Mouse (Mus musculus) kidney, postnatal 25 days (tissue): Measurements from ENCODE around the gene Gm49354.
"Not testable (repeated sequence)": the region's sequence is repeated elsewhere in the genome, so short reads cannot be mapped to it uniquely, and the experiment has no call there.

Source experiments
- DNase-seq, 2 experiments: peaks; one replicate each; pipeline ENCODE4 v3.0.0; 2021; ENCODE audit warnings: mixed read lengths in 2 of 2

The Gm49354 gene

DNA sequence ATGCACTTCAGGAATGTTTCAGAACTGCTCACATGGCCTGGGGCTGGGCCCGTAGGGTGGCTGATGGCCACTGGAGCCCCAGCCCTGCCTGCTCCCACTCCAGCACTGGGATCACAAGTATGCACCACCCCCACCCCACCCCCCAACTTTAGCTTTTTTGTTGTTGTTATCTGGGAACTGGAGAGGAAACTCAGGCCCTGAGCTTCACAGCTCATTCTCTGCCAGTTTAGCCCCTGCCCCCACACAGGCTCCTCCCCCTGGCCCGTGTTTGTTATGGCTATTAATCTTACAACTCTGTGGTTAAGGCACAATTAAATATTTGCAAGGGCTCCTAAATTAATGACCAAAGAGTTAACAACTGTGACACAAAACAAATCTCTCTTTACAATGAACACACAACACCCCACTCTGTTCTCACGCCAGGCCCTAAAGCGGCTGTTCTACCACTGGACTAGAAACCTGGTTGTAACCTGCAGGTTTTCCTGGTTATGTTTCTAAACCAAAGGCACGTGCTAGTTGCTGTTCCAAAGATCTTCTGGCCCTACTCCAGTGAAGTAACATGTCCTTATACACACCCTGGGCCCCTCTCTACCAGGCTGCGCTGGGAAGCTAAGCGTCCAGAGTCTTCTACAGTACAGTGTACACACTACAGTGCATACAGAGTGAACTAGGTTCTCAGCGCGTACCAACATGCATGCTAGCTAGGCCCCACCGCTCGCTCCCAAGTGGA, 15.1 kb downstream of the Gm49354 start:
- DNase-seq = peak; percentile 71 to 76

DNA sequence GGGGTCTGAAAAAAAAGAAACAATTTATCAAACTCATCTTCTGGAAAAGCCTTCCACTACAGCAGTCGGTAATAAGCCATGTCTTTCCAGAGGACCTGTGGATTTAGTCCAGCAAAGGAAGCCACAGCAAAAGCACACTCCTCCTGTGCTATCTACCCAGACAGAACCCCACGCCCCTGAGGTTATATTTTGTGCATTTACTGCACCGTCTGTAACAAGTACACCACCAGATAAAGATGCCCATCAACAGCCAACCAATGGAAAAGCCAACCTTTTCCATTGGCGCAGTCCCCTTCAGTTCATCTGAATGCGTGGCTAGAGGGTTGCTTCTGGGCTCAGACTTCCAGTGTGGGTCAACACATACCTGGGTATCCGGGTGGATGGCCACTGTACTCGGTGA, 19.3 kb downstream of the Gm49354 start:
- no peak for DNase-seq

DNA sequence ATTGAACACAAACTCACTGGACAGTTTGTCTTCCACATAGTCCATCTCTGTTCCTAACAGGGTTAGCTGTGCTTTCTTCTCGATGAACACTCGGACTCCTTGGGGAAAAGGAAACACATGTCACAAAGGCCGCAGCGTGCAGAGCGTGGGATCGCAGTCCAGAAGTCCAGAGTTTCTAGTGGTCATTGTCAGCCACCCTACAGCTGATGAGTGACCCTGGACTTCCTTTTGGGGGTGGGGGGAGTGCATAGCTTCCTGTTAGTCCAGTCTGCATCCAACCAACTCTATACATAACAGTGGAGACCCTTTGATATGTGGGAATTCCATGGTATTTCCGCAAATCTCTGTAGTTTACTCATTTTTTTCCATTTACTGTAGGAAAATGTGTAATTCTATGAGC, 25.1 kb downstream of the Gm49354 start:
- no peak for DNase-seq

DNA sequence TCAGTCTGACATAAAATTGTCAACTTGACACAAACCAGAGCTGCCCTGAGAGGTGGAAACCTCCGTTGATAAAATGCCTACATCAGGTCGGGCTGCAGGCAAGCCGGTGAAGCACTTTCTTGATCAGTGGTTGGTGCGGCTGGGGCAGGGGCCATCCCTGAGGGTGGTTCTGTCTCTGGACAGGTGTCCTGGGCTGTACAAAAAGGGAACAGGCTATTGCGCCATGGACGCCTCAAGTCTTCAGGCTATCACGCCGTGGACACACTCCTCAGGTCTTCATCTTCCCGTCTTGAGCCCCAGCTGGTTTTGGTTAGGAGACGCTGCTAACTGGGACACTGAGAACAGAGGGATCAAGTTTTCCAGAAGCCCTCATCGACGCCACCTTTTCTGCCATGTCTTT, 31.7 kb downstream of the Gm49354 start:
- DNase-seq = no peak

DNA sequence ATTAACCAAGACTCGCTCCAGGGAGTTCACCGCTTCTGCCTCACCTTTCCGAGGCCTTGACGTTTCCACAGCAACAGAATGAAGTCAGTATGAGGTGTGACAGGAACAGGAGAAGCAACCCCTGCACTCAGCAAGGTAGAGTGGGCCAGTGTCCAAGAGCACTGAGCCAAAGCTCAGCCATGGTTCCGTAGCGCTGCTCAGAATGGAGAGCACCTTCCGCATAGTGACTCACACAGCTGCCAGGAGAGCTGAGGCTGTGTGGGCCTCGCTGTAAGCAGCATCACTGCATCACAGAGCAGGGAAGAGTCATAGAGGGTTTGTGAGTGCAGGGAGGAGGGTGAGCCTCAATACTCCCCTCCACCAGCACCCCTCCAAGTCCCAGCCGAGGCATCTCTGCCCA, 35.3 kb downstream of the Gm49354 start, which contains the start of gene 1700014D04Rik:
Gene 1700014D04Rik (minus strand): TSS at position 42 of the 400 bp plus-strand sequence.
- peak; percentile 41 to 62 for DNase-seq

DNA sequence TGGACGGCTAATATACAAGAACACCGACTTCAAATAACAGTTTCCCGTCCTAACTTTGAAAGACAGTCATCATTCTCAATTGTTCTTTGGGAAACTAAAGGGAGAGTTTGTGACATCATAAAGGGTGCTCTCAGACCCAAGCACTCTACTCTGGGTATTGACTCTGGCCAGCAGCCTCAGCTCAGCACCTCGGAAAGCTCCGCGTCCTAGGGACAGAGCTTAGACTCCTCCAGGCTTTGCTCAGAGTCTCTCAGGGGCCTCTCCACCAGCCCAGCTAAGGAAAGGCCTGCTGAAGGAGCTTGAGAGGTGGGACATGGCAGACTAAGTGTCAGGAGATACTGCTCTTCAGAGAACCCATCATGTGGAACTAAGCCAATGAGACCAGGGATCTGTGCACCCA, 35.9 kb downstream of the Gm49354 start:
- no peak for DNase-seq

DNA sequence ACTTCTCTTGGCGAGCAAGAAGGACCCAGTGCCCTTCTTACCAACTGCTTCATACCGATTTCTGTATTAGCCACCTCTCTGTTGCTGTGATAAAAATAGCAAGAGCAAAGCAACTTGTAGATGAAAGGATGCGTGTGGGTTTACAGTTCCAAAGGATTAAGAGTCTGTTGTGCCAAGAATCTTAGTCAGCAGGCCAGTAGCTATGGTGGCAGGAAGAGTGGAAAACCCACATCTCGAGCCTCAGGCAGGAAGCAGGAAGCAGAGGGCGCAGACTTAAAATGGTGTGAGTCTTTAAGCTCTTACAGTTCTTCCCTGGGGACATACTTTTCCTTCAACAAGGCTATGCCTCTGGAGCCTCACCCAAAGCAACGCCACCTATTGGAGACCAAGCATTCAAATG, 36.6 kb downstream of the Gm49354 start:
- no peak for DNase-seq

DNA sequence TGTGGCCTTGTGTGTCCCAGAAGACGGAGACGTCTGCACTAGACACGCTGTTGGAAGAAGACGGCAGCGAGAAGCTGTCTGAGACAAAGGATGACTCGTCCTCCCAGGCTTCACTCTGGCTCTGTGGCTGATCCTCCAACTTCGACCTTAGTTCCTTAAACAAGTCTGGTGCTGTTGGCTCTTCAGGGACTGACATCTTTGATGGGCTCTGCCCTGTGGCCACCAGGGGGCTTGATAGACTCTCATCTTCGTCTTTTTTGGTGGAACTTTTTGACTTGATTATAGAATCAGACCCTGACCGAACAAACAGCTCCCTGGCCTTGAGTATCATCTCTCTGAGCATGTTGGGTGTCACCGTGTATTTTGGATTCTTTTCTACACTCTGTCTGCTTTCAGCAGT, 40.3 kb downstream of the Gm49354 start:
- peak in 1 of 2 experiments; percentile 36 for DNase-seq

DNA sequence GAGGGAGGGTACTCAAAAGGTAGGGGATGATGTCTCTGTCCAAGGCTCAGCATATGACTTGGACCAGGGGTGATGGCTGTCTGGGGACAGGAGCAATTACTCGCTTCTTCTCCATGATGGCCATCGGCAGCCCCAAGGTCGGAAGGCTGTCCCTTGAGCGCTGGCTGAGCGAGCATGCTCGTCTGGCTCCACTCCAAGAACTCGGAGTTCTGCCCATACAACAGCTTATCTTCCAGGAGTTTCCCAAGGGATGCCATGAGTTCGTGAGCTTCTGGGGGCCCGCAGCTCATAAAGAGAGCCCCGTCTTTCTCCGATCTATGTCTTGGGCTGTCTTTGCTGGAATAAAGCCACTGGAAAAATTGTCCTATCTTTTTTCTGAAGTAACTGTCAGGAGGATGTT, 40.9 kb downstream of the Gm49354 start:
- DNase-seq = peak; percentile 25 to 54

DNA sequence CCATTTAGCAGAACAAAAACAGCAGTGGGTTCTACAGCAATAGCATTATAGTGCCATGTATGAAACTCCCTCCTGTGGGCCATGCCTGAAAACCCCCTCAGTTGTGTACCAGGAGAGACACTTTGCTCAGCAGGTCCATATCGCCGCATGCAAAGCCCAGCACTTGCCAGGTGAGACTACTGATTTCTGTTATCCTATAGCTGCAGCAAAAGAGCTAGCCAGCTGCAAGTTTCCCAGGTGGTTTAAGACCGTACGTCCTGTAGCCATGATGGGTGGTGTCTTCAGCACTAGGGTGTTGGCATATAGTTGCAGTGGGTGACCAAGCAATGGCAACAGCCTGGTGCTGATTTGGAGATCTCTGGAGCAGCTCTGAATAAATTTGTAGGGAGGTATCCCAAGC, 42.6 kb downstream of the Gm49354 start:
- DNase-seq = no peak

DNA sequence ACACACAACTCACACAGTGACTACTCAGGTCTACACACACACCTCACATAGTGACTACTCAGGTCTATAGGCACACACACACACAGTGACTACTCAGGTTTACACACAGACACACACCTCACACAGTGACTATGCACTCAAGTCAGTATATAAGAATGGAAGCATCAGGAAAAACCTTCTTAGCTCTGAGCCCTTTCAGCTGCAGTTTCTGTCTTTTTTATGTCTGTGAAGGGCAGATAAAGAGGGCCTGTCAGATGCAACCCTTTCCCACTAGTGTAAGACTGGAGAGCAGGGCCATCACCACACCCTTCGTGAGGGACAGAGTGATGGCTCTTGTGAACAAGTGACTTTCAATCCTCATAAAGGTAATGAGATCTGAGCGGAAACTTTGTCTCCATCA, 43.6 kb downstream of the Gm49354 start:
- DNase-seq = no peak

DNA sequence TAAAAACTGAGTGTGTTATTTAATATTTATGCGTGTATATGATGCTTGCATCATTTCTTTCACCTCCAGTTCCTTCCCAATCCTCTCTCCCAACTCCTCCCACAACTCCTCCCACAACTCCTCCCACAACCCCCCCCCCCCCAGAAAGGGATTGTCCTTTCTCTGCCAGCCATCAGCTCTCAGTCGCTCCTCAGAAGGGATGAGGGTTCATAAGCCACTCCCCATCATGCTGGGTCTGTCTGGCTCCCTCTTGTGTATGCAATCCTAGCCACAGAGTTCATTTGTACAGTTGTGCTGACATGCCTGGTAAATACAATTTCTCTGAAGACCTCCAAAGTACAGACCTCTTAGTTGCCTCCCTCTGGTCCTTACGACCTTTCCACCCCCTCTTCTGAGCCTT, 46.9 kb downstream of the Gm49354 start:
- DNase-seq = no peak

DNA sequence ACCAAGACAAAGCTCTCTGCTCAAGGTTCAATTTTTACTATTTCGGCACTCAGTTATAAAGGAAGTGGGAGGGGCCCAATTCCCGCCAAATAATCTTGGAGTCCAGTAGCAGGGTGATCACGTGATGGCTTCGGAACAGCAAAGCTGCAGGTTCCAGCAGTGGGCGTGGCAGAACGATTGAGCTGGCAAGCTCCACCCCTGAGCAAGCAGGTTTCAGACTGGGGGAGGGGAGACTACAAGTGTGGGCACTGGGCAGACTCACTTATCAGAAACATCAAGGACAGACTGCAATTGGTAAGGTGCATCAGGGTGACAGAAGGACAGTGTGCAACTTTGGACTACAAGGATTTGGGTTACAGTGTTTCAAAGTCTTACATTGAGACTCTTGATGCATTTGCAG, 47.7 kb downstream of the Gm49354 start:
- DNase-seq = peak in 1 of 2 experiments; percentile 8

DNA sequence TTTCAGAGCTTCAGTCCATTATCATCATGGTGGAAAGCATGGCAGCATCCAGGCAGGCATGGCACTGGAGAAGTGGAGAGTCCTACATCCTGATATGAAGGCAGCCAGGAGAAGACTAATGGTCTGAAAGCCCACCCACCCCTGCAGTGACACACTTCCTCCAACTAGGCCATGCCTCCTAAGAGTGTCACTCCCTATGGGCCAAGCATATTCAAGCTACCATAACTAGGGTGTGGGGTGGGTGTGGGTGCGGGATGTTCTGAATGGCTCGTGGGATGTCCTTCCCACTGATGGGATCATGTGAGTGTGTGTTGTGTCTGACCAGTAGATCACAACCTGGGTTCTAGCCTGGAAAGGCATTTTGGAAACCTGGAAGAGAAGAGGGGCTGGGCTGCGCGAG, 48.1 kb downstream of the Gm49354 start:
- no peak for DNase-seq

DNA sequence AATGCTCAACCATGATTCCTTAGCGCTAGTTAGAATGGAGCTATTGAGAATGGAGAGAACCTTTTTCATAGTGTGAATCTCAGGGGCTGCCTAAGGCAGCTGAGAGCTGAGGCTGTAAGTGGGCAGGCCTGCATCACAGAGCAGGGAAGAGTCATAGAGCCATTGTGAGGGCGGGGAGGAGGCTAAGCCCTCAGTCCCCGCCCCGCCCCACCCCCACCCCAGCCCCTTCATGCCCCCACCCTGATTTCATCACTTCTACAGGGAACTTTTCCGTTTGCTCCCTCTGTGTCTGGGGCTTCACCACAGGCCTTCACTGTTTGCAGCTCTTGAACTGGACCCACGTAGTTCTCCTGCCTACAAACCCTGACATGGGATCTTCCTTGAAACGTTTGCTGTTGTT, 50.4 kb downstream of the Gm49354 start, which contains the start of gene Spata31d1d:
Gene Spata31d1d (minus strand): TSS at position 101 of the 400 bp plus-strand sequence.
- DNase-seq = no peak

DNA sequence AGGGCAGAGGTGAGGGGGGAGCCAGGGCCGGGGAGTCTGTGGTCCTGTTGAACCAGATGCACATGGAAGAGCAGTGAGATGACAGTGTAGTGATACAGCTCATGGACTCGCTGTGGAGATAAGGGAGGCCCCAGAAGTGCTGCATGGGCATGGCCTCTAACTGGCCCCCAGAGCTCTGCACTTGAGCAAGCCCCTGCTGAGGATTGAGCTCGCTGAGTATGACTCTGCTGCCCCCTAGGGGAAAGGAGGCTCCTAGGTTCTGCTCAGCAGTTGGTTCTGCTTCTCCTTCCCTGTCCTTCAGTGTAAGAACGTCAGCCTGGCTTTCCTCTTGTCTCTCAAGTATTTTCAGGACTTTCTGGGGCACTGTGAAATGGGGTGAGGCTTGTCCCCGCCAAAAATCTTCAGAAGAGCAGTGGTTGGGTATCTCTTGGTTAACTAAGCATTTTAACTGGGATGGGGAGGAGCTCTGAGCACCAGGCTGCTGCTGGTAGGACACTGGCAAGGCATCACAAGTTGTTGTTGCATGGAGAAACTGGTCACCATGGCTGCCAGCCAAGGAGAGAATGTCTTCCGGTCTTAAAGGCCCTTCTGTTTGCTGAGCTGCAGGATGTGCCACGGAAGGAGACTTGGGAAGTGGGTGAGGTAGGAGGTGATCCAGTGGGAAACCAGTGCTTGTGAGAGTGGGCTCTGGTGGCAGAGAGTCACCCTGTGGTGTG, 53.5 kb downstream of the Gm49354 start:
- peak; percentile 77 to 86 for DNase-seq

DNA sequence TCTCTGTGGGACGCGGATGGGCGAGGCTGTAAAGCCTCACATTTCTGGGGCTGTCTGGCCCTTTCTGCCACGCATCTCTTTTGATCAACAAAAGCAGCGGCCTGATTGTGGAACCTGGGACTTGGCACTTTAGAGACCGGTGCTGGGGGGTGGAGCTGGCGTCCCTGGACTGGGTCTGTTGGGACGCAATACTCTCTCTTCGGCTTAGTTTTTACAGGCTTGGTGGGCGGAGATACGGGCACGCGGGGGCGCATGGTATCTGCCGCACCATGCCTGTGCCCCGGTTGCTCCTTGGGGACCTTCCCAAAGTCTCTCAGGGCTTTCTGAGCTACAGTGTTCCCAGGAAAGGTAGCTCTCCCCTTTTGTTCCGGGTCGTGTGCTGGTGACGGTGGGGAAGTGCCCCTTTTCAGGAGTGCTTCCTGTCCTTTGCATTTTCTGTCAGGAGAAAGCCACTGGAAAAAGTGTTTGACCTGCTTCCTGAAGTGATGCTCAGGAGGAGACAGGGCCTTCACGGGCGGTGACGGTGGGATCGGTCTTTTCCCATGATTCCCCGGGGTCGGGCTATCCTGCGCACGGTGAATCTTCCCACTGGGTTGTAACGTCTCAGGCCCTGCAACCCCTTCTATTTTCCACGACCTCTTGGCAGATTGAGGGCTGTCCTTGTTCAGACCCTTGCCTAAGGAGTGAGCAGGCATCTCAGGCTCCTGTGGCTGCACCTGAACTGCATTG, 55.7 kb downstream of the Gm49354 start:
- DNase-seq = no peak

DNA sequence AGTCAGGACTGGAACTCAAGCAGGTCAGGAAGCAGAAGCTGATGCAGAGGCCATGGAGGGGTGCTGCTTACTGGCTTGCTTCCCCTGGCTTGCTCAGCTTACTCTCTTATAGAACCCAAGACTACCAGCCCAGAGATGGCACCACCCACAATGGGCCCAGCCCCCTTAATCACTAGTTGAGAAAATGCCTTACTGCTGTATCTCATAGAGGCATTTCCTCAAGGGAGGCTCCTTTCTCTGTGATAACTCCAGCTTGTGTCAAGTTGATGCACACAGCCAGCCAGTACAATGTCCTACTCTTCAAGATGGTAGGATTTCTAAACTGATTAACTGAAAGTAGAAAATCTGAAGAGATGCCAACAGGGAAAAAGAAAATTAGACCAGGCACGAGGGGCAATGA, 60.0 kb downstream of the Gm49354 start:
- DNase-seq = not testable (repeated sequence)

DNA sequence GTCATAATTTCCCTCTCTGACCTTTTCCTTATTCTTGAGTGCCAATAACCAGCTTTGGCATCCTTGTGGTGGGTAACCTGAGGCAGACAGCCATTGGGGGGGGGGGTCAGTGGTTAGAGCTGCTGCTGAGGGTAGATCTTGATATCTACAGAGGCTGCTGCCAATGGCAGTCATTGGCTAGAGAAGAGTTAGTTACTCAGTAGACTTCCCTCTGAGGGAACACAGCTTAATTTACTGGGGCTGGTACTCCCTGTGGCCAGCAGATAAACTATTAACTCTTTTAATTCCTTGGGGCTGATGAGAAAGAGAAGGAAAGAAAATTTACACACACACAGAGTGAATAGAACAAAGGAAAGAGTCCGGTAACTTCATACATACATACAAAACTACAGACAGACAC, 62.6 kb downstream of the Gm49354 start:
- DNase-seq = no peak

DNA sequence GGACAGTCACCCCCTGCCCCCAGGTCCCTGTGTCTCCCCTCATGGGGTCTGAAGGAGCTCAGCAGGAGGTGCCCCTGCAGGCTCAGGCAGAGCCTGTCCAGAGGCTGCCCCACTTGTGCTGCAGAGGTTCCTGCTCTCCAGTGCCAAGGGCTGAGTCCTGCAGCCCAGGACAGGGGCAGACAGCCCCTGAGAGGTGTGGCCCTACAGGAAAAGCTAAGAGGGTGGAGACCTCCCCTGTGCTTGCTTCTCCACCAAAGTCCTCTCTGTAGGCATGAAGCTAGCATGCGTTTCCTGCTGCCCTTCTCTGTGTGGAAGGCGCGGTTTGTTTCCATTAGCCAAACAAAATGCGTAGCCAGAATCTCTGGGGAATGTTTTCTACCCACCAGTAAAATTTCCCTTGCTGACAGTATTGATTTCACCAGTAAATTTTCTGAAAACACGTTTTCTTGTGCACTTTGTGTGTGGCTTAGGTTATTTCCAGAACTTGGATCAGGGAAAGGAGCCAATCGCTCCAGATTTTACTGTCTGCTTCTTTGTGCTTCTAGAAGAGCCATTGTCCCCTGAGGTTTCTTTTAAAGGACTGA, 63.1 kb downstream of the Gm49354 start:
- peak; percentile 24 to 67 for DNase-seq

DNA sequence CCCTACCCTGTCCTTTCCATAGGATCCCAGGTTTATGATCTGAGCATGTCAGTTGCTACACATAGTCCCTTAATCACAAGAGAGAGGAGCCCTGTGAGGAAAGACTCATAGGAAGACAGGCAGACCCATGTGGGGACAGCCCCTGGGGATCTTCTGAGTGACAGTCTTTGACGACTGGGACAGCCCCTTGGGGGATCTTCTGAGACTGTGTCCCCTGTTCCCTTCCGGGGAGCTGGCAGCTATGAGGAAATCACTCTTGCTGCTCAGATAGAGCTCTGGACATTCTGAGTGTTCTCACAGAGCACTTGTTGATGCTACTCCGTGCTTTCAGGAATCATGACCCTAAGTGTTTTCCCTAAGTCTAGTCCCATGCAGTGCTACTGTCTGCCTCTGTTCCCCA, 68.3 kb downstream of the Gm49354 start:
- DNase-seq = no peak

DNA sequence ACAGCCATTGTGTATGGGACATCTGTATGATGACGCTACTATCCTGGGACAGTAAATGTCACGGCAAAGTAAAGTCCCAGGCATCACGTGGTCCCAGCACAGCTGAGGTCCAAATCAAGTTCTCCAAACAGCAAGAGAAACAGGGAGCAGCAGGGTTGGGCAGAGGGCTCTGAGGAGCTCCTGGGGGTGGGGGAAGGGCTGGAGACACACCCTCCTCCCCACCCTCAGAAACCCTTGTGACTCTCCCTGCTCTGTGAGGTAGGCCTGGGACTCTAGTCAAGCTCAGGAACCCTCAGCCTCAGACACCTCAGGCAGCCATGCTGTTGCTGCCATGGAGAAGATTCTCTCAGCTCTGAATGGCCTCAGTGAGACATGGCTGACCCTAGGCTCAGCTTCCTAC, 70.1 kb downstream of the Gm49354 start, which contains the start of gene Spata31d1b:
Gene Spata31d1b (plus strand): TSS at position 301 of the 400 bp plus-strand sequence.
- DNase-seq = not testable (repeated sequence)

DNA sequence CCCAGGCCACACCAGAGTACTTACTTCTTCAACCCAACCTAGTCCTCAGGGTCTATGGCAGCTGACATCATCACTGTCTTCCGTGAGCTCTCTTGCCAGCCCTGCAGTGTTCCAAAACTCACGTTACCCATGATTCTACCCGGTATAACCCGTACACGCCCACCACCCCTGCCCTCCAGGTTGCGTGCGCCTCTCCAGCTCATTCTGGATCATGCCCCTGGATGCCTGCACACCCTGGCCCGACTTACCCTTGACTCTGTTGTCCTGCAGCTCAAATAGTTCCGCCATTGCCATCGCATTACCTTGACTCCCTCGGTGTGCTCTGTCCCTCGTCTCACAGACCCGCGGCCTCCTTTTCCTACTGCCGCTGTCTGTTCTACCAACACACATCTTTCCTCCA, 71.8 kb downstream of the Gm49354 start, which contains the start of gene Spata31d1a:
Gene Spata31d1a (minus strand): TSS at position 101 of the 400 bp plus-strand sequence.
- no peak for DNase-seq
